22 mouse cellular contexts compared by ENCODE assay signal in genomic region chr15:79787815-79788214, GRCm38 (mm10). TPM values are rescaled to one million over a fixed set of nuclear protein-coding genes. Genes with fewer than 3 reads are reported as not detected.
DNase-seq lines count a peak whose midpoint lies in the region; ATAC-seq and TF ChIP-seq lines count a peak whose summit lies in the region.
"Had no signal": no experiment of that assay in that cellular context is flagged by ENCODE, and none has a peak within 500 bp of the region (broad histone marks: within the 10 kb centered on the region; RNA-seq: fewer than 3 reads in every experiment).

No protein-coding gene starts in this region.

- H3K4me2 ChIP-seq in neural tube, embryonic 13.5 days: no peak overlapping the region
- no peak overlapping the region; the same call in 1 of the 2 replicates for H3K4me2 ChIP-seq in hindbrain, embryonic 12.5 days (replicated peaks)
- H3K4me2 ChIP-seq: heart, embryonic 11.5 days; kidney, embryonic 15.5 days; limb, embryonic 12.5 days had no signal

- no peak overlapping the region for H3K27ac ChIP-seq in neural tube, embryonic 13.5 days (replicated peaks)
- H3K27ac ChIP-seq in hindbrain, embryonic 12.5 days: peak overlapping the region; percentile 68
- H3K27ac ChIP-seq in midbrain, embryonic 10.5 days (replicated peaks): peak overlapping the region; percentile 70
- peak overlapping the region; percentile 40; the same call in 1 of the 2 replicates for H3K27ac ChIP-seq in olfactory bulb, adult 2 months (ENCODE audit: insufficient read depth, low read depth, low read length)
- H3K27ac ChIP-seq in gastrocnemius, adult 2 months: no peak overlapping the region
- H3K27ac ChIP-seq: kidney, embryonic 15.5 days; limb, embryonic 12.5 days; liver, embryonic 14.5 days had no signal

- H3K4me1 ChIP-seq in neural tube, embryonic 13.5 days (replicated peaks): peaks cover 13% of the 10 kb centered on the region
- peaks cover 19% of the 10 kb centered on the region for H3K4me1 ChIP-seq in hindbrain, embryonic 12.5 days
- peaks cover 60% of the 10 kb centered on the region for H3K4me1 ChIP-seq in midbrain, embryonic 10.5 days
- H3K4me1 ChIP-seq in olfactory bulb, adult 2 months (ENCODE audit: control insufficient read depth, insufficient read depth, low read length): peaks cover 32% of the 10 kb centered on the region
- H3K4me1 ChIP-seq: kidney, embryonic 15.5 days; limb, embryonic 12.5 days had no signal

- peaks cover 4% of the 10 kb centered on the region; the same call in 1 of the 2 replicates for H3K36me3 ChIP-seq in neural tube, embryonic 13.5 days
- no peaks in the 10 kb centered on the region for H3K36me3 ChIP-seq in hindbrain, embryonic 12.5 days
- no peaks in the 10 kb centered on the region for H3K36me3 ChIP-seq in midbrain, embryonic 10.5 days
- H3K36me3 ChIP-seq: G1E; kidney, embryonic 15.5 days; limb, embryonic 12.5 days had no signal

- no peak overlapping the region for H3K9ac ChIP-seq in neural tube, embryonic 13.5 days
- no peak overlapping the region for H3K9ac ChIP-seq in hindbrain, embryonic 12.5 days
- H3K9ac ChIP-seq: kidney, embryonic 15.5 days; limb, embryonic 12.5 days; liver, embryonic 14.5 days had no signal

- no peak for TF ChIP-seq CTCF in olfactory bulb, adult 2 months (IDR thresholded peaks at IDR 0.05; ENCODE audit: insufficient read depth, low read depth, low read length)
- no peak for TF ChIP-seq CTCF in gastrocnemius, adult 2 months (IDR thresholded peaks at IDR 0.05)

- WGBS in neural tube, embryonic 13.5 days: 53% methylated on average over 8 of the region's 8 CpGs
- WGBS in hindbrain, embryonic 12.5 days: 37% methylated on average over 8 of the region's 8 CpGs
- 54% methylated on average over 8 of the region's 8 CpGs for WGBS in midbrain, embryonic 10.5 days
- 46% methylated on average over 8 of the region's 8 CpGs for WGBS in olfactory bulb, adult 2 months

- ATAC-seq in neural tube, embryonic 13.5 days (ENCODE audit: low read depth): peak; percentile 37; the same call in 1 of the 2 replicates
- ATAC-seq in hindbrain, embryonic 12.5 days (ENCODE audit: low FRiP score): 0 out of 2 replicates have a peak, but pooled peaks have one; percentile 47

- H3K9me3 ChIP-seq in neural tube, embryonic 13.5 days: no peaks in the 10 kb centered on the region
- no peaks in the 10 kb centered on the region for H3K9me3 ChIP-seq in hindbrain, embryonic 12.5 days (replicated peaks)
- H3K9me3 ChIP-seq in midbrain, embryonic 10.5 days (replicated peaks): no peaks in the 10 kb centered on the region
- H3K9me3 ChIP-seq: G1E; kidney, embryonic 15.5 days; limb, embryonic 12.5 days; megakaryocyte, embryonic 14.5 days had no signal

- intact Hi-C loops in gastrocnemius, adult 2 months (cut with DNase I): no loop called here

- H3K4me3 ChIP-seq in neural tube, embryonic 13.5 days: no peak overlapping the region
- no peak overlapping the region for H3K4me3 ChIP-seq in hindbrain, embryonic 12.5 days
- no peak overlapping the region for H3K4me3 ChIP-seq in midbrain, embryonic 10.5 days
- H3K4me3 ChIP-seq in olfactory bulb, adult 2 months (ENCODE audit: insufficient read depth, low read depth, low read length): no peak overlapping the region
- no peak overlapping the region for H3K4me3 ChIP-seq in gastrocnemius, adult 2 months
- H3K4me3 ChIP-seq: kidney, embryonic 15.5 days; limb, embryonic 12.5 days; megakaryocyte, embryonic 14.5 days had no signal

- TF ChIP-seq POLR2A in olfactory bulb, adult 2 months (IDR thresholded peaks at IDR 0.05; ENCODE audit: insufficient read depth, low read depth, low read length): no peak

- no peak for DNase-seq in neural tube, embryonic 10.5 days (ENCODE audit: extremely low spot score, low spot score)
- DNase-seq in midbrain, embryonic 10.5 days (ENCODE audit: low spot score): peak; percentile 28
- no peak for DNase-seq in layer of hippocampus, postnatal 14 days (ENCODE audit: low spot score in 2 of 2)
- DNase-seq in gastrocnemius, adult 2 months: no peak
- no peak for DNase-seq in thymus, postnatal 0 days (ENCODE audit: low spot score)
- DNase-seq: gastrocnemius, postnatal 36 days; heart, postnatal 14 days; lung, postnatal 14 days; right cerebral cortex, postnatal 4 days had no signal

- H3K27me3 ChIP-seq in neural tube, embryonic 13.5 days: peaks cover 21% of the 10 kb centered on the region
- H3K27me3 ChIP-seq in hindbrain, embryonic 12.5 days: peaks cover 28% of the 10 kb centered on the region
- peaks cover 29% of the 10 kb centered on the region; the same call in 1 of the 2 replicates for H3K27me3 ChIP-seq in midbrain, embryonic 10.5 days (ENCODE audit: low read depth, poor library complexity, severe bottlenecking)

RNA-seq across cellular contexts. Expression of gene Dnal4, which starts 10.2 kb away (rescaled TPM):
- polyA plus RNA-seq in neural tube, embryonic 13.5 days (2015; fragmentation: Nextera tagmentation; extraction: Ambion mirVana): 69.7 and 72.1 TPM in 2 replicates
- polyA plus RNA-seq in hindbrain, embryonic 12.5 days (2016; fragmentation: Nextera tagmentation; extraction: Ambion mirVana): 76.8 and 78.1 TPM in 2 replicates
- 63.9 and 81.5 TPM in 2 replicates for polyA plus RNA-seq in midbrain, embryonic 10.5 days (2016; fragmentation: Nextera tagmentation; extraction: Ambion mirVana)
- not detected in 2 replicates for polyA plus RNA-seq in olfactory bulb, adult 2 months (2012; ENCODE audit: insufficient read depth, insufficient read length, low replicate concordance, missing spikeins)
- total RNA-seq in layer of hippocampus, postnatal 14 days (2021): 10 to 100 TPM; 41.1 TPM
- 1 to 10 TPM; 4.2 to 6.2 TPM for total RNA-seq in gastrocnemius, adult 2 months (2021)
- polyA plus RNA-seq in thymus, postnatal 0 days (2015; fragmentation: Nextera tagmentation; extraction: Ambion mirVana): 39.6 and 42.7 TPM in 2 replicates

RNA-seq across cellular contexts. Expression of gene Nptxr, which starts 16.8 kb away (rescaled TPM):
- 19.9 and 22.1 TPM in 2 replicates for polyA plus RNA-seq in neural tube, embryonic 13.5 days (2015; fragmentation: Nextera tagmentation; extraction: Ambion mirVana)
- 13.1 TPM in 2 replicates for polyA plus RNA-seq in hindbrain, embryonic 12.5 days (2016; fragmentation: Nextera tagmentation; extraction: Ambion mirVana)
- 2.2 and 3.4 TPM in 2 replicates for polyA plus RNA-seq in midbrain, embryonic 10.5 days (2016; fragmentation: Nextera tagmentation; extraction: Ambion mirVana)
- 326 TPM in 1 of 2 replicates, not detected in the other for polyA plus RNA-seq in olfactory bulb, adult 2 months (2012; ENCODE audit: insufficient read depth, insufficient read length, low replicate concordance, missing spikeins)
- 100 to 1,000 TPM; 878 to 953 TPM for total RNA-seq in layer of hippocampus, postnatal 14 days (2021)
- total RNA-seq in gastrocnemius, adult 2 months (2021): 1 to 10 TPM in 1 of 2 experiments, under 1 TPM in 1; 0.46 to 1.0 TPM
- polyA plus RNA-seq in thymus, postnatal 0 days (2015; fragmentation: Nextera tagmentation; extraction: Ambion mirVana): 2.0 and 2.3 TPM in 2 replicates

RNA-seq across cellular contexts. Expression of gene Sun2, which starts 45.5 kb away (rescaled TPM):
- polyA plus RNA-seq in neural tube, embryonic 13.5 days (2015; fragmentation: Nextera tagmentation; extraction: Ambion mirVana): 6.9 and 11.1 TPM in 2 replicates
- 8.0 and 8.2 TPM in 2 replicates for polyA plus RNA-seq in hindbrain, embryonic 12.5 days (2016; fragmentation: Nextera tagmentation; extraction: Ambion mirVana)
- polyA plus RNA-seq in midbrain, embryonic 10.5 days (2016; fragmentation: Nextera tagmentation; extraction: Ambion mirVana): 2.2 and 3.9 TPM in 2 replicates
- 247 TPM in 1 of 2 replicates, not detected in the other for polyA plus RNA-seq in olfactory bulb, adult 2 months (2012; ENCODE audit: insufficient read depth, insufficient read length, low replicate concordance, missing spikeins)
- total RNA-seq in layer of hippocampus, postnatal 14 days (2021): 10 to 100 TPM; 18.5 to 23.3 TPM
- 10 to 100 TPM; 88.4 to 92.5 TPM for total RNA-seq in gastrocnemius, adult 2 months (2021)
- 12.4 and 18.4 TPM in 2 replicates for polyA plus RNA-seq in thymus, postnatal 0 days (2015; fragmentation: Nextera tagmentation; extraction: Ambion mirVana)

RNA-seq across cellular contexts. Expression of gene Npcd, which starts 46.2 kb away (rescaled TPM):
- 0.90 TPM in 1 of 2 replicates, not detected in the other for polyA plus RNA-seq in neural tube, embryonic 13.5 days (2015; fragmentation: Nextera tagmentation; extraction: Ambion mirVana)
- 0.61 TPM in 1 of 2 replicates, not detected in the other for polyA plus RNA-seq in hindbrain, embryonic 12.5 days (2016; fragmentation: Nextera tagmentation; extraction: Ambion mirVana)
- 0.16 TPM in 1 of 2 replicates, not detected in the other for polyA plus RNA-seq in midbrain, embryonic 10.5 days (2016; fragmentation: Nextera tagmentation; extraction: Ambion mirVana)
- not detected in 2 replicates for polyA plus RNA-seq in olfactory bulb, adult 2 months (2012; ENCODE audit: insufficient read depth, insufficient read length, low replicate concordance, missing spikeins)
- total RNA-seq in layer of hippocampus, postnatal 14 days (2021): 10 to 100 TPM; 21.9 to 36.2 TPM
- total RNA-seq in gastrocnemius, adult 2 months (2021): under 1 TPM; 0.22 to 0.38 TPM
- not detected in 2 replicates for polyA plus RNA-seq in thymus, postnatal 0 days (2015; fragmentation: Nextera tagmentation; extraction: Ambion mirVana)
- total RNA-seq: G1E had no signal
- polyA plus RNA-seq: embryonic facial prominence, embryonic 14.5 days; G1E; intestine, embryonic 14.5 days; kidney, embryonic 15.5 days; large intestine, adult 2 months; limb, embryonic 12.5 days; neural tube, embryonic 11.5 days had no signal

RNA-seq across cellular contexts. Expression of gene Cbx6, which starts 46.7 kb away (rescaled TPM):
- polyA plus RNA-seq in neural tube, embryonic 13.5 days (2015; fragmentation: Nextera tagmentation; extraction: Ambion mirVana): 39.8 and 42.0 TPM in 2 replicates
- 34.7 and 38.0 TPM in 2 replicates for polyA plus RNA-seq in hindbrain, embryonic 12.5 days (2016; fragmentation: Nextera tagmentation; extraction: Ambion mirVana)
- polyA plus RNA-seq in midbrain, embryonic 10.5 days (2016; fragmentation: Nextera tagmentation; extraction: Ambion mirVana): 24.0 and 30.4 TPM in 2 replicates
- not detected in 2 replicates for polyA plus RNA-seq in olfactory bulb, adult 2 months (2012; ENCODE audit: insufficient read depth, insufficient read length, low replicate concordance, missing spikeins)
- total RNA-seq in layer of hippocampus, postnatal 14 days (2021): 100 to 1,000 TPM; 389 to 413 TPM
- 10 to 100 TPM in 1 of 2 experiments, 1 to 10 TPM in 1; 8.4 to 12.6 TPM for total RNA-seq in gastrocnemius, adult 2 months (2021)
- polyA plus RNA-seq in thymus, postnatal 0 days (2015; fragmentation: Nextera tagmentation; extraction: Ambion mirVana): 54.9 and 55.9 TPM in 2 replicates

Comparison
In these comparisons a context has a peak if more than half of its experiments do, and no peak if none do; other contexts are left out.
1. H3K27ac ChIP-seq: peak in hindbrain, embryonic 12.5 days (single experiment), midbrain, embryonic 10.5 days (single experiment) and olfactory bulb, adult 2 months (single experiment); none in neural tube, embryonic 13.5 days (single experiment) and gastrocnemius, adult 2 months (single experiment).
2. RNA of gene Dnal4, which starts 10.2 kb away (polyA plus RNA-seq): 76.8 to 78.1 TPM in hindbrain, embryonic 12.5 days, 69.7 to 72.1 TPM in neural tube, embryonic 13.5 days, 63.9 to 81.5 TPM in midbrain, embryonic 10.5 days and 39.6 to 42.7 TPM in thymus, postnatal 0 days; not detected in olfactory bulb, adult 2 months; every median in the first group is over 10 times any median in the second.